Mouse (Mus musculus): ENCODE data around the gene Gramd1c. TPM values are rescaled to one million over a fixed set of nuclear protein-coding genes. Genes with fewer than 3 reads are reported as not detected.

The Gramd1c gene
- total and polyA plus RNA-seq, 3 experiments: 1.5 to 3.9 (median 3.5) TPM

DNA sequence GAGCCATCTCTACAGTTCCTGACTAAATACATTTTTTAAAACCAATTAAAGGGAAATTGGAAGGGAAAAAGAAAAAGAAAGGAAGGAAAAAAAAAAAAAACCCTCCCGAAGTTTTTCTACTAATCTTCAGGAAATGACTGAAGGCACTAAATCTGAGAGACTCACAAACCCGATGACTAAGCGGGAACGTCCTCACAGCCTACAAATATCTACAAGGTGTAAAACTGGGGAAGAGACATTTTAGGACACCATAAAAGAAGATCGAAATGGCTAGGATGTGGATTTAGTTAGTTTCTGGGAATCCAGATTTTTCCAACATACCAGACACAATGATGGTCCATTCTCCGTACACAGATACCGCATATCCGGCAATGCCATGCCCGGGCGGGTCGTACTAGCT is 90.0 kb downstream of the Gramd1c start:
- peaks cover 0 to 3% of the 10 kb centered on the region in 2 experiments for H3K36me3 ChIP-seq (replicated peaks in 1 of 2; ENCODE audit: control insufficient read depth in 1 of 2, insufficient read depth in 1 of 2, low read length in 1 of 2)
- no peaks in the 10 kb centered on the region for H3K27me3 ChIP-seq (replicated peaks)
- in situ Hi-C loops (cut with MboI; ENCODE audit: low pct_ligation_motif_present, low pct_unique_long_range_greater_than_20kb, low sequenced_read_pairs) (no loop called here), dilution Hi-C loops (cut with MboI; ENCODE audit: extremely low pct_ligation_motif_present, extremely low pct_unique_long_range_greater_than_20kb, low sequenced_read_pairs) (no loop called here)
- no peaks in the 10 kb centered on the region for H3K9me3 ChIP-seq (replicated peaks; ENCODE audit: low read length)
- no peak overlapping the region for H3K4me3 ChIP-seq (replicated peaks in 1 of 3; ENCODE audit: low read depth in 2 of 3, low read length in 2 of 3, poor library complexity in 1 of 3)
- H3K79me2 ChIP-seq (replicated peaks; ENCODE audit: control insufficient read depth, extremely low read depth, insufficient read depth, poor library complexity, severe bottlenecking): no peaks in the 10 kb centered on the region
- H3K27ac ChIP-seq (ENCODE audit: insufficient read depth, low read depth): no peak overlapping the region
- no peak overlapping the region for H3K9ac ChIP-seq (ENCODE audit: insufficient read depth, low read depth)
- peaks cover 0 to 3% of the 10 kb centered on the region in 2 experiments; a peak in 2 of 4 replicates for H3K4me1 ChIP-seq (ENCODE audit: control insufficient read depth in 1 of 2, insufficient read depth in 2 of 2)
- H3K4me2 ChIP-seq (ENCODE audit: insufficient read depth, low read depth, poor library complexity, severe bottlenecking): no peak overlapping the region
- TF ChIP-seq MEF2A (IDR thresholded peaks at IDR 0.05; ENCODE audit: borderline replicate concordance, low read depth, low read length) (no peak), MAX (IDR thresholded peaks at IDR 0.05; ENCODE audit: low read length) (no peak)
- no peak for DNase-seq (ENCODE audit: extremely low read depth)

DNA sequence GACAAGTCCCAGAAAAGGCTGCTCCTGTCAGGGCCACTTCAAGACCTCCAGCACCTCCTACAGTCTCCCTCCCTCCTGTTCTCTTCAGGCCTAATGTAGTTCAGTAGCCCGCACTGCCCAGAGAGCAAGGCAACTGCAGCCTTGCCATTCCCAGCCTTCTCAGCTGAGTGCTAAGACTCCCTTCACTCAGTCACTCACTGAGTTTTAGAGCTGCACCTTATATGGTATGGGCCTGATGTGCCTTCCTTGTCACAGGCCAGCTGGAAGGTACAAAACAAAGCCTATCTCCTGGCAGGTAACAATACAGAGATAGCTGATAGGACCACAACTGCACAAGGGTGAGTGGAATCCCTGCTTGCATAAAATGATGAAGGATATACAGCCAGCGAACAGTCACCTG is 90.8 kb downstream of the Gramd1c start:
- H3K4me2 ChIP-seq (ENCODE audit: insufficient read depth, low read depth, poor library complexity, severe bottlenecking): no peak overlapping the region
- TF ChIP-seq ZMIZ1 (IDR thresholded peaks at IDR 0.05; ENCODE audit: low read depth, low read length): no peak
- TF ChIP-seq HCFC1 (IDR thresholded peaks at IDR 0.05; ENCODE audit: low read depth, low read length): no peak
- no peak for TF ChIP-seq CTCF (conservative IDR thresholded peaks at IDR 0.05 in 1 of 2, IDR thresholded peaks at IDR 0.05 in 1 of 2; ENCODE audit: low read depth in 2 of 2, low read length in 2 of 2)
- TF ChIP-seq CHD1 (IDR thresholded peaks at IDR 0.05; ENCODE audit: low read depth, low read length): no peak
- TF ChIP-seq MAX (IDR thresholded peaks at IDR 0.05; ENCODE audit: low read length): no peak
- TF ChIP-seq ZC3H11A (IDR thresholded peaks at IDR 0.05; ENCODE audit: low read depth, low read length): no peak
- no peak for TF ChIP-seq ETS1 (conservative IDR thresholded peaks at IDR 0.05; ENCODE audit: low read depth, low read length)
- TF ChIP-seq BHLHE40 (IDR thresholded peaks at IDR 0.05; ENCODE audit: low read depth, low read length): no peak
- no peak for TF ChIP-seq SIN3A (IDR thresholded peaks at IDR 0.05; ENCODE audit: low read length)
- TF ChIP-seq ZKSCAN1 (IDR thresholded peaks at IDR 0.05; ENCODE audit: borderline replicate concordance, low read depth, low read length): no peak
- no peak for TF ChIP-seq USF2 (conservative IDR thresholded peaks at IDR 0.05; ENCODE audit: low read depth, low read length)
- no peak for TF ChIP-seq JUN (IDR thresholded peaks at IDR 0.05; ENCODE audit: insufficient read depth, low read depth, low read length)
- no peak for TF ChIP-seq MXI1 (IDR thresholded peaks at IDR 0.05; ENCODE audit: low read depth, low read length)
- TF ChIP-seq GABPA (IDR thresholded peaks at IDR 0.05; ENCODE audit: insufficient replicate concordance, low read depth, low read length): no peak
- TF ChIP-seq E2F4 (IDR thresholded peaks at IDR 0.05; ENCODE audit: insufficient replicate concordance, low read depth, low read length): no peak
- TF ChIP-seq POLR2AphosphoS2 (IDR thresholded peaks at IDR 0.05; ENCODE audit: low read depth, low read length): no peak
- no peak for TF ChIP-seq MEF2A (IDR thresholded peaks at IDR 0.05; ENCODE audit: borderline replicate concordance, low read depth, low read length)
- TF ChIP-seq ZNF384 (IDR thresholded peaks at IDR 0.05; ENCODE audit: low read depth, low read length): no peak
- TF ChIP-seq MYC (IDR thresholded peaks at IDR 0.05; ENCODE audit: low read depth, low read length): no peak
- TF ChIP-seq EP300 (IDR thresholded peaks at IDR 0.05; ENCODE audit: low read length): no peak
- H3K4me3 ChIP-seq (replicated peaks in 1 of 3; ENCODE audit: low read depth in 2 of 3, low read length in 2 of 3, poor library complexity in 1 of 3): no peak overlapping the region

More for the DNA sequence above, 90.8 kb downstream of the Gramd1c start:
- Histone ChIP-seq H3K9ac (ENCODE audit: insufficient read depth, low read depth) (no peak overlapping the region), H3K27ac (ENCODE audit: insufficient read depth, low read depth) (no peak overlapping the region), H3K9me3 (replicated peaks; ENCODE audit: low read length) (no peaks in the 10 kb centered on the region), H3K4me1 (ENCODE audit: control insufficient read depth in 1 of 2, insufficient read depth in 2 of 2) (peaks cover 0 to 3% of the 10 kb centered on the region in 2 experiments; a peak in 2 of 4 replicates), H3K79me2 (replicated peaks; ENCODE audit: control insufficient read depth, extremely low read depth, insufficient read depth, poor library complexity, severe bottlenecking) (no peaks in the 10 kb centered on the region), H3K27me3 (replicated peaks) (no peaks in the 10 kb centered on the region), H3K36me3 (replicated peaks in 1 of 2; ENCODE audit: control insufficient read depth in 1 of 2, insufficient read depth in 1 of 2, low read length in 1 of 2) (peaks cover 0 to 3% of the 10 kb centered on the region in 2 experiments)
- in situ Hi-C loops (cut with MboI; ENCODE audit: low pct_ligation_motif_present, low pct_unique_long_range_greater_than_20kb, low sequenced_read_pairs): no loop called here
- DNase-seq (ENCODE audit: extremely low read depth): no peak
- dilution Hi-C loops (cut with MboI; ENCODE audit: extremely low pct_ligation_motif_present, extremely low pct_unique_long_range_greater_than_20kb, low sequenced_read_pairs): no loop called here

Measured in CH12.LX (cell line).